In genomic region chr9:102946469-102947015, GRCm38 (mm10) we compare ENCODE assay signal across 27 mouse cellular contexts. TPM values are rescaled to one million over a fixed set of nuclear protein-coding genes. Genes with fewer than 3 reads are reported as not detected.
DNase-seq lines count a peak whose midpoint lies in the region; ATAC-seq and TF ChIP-seq lines count a peak whose summit lies in the region.
"Had no signal": no experiment of that assay in that cellular context is flagged by ENCODE, and none has a peak within 500 bp of the region (broad histone marks: within the 10 kb centered on the region; RNA-seq: fewer than 3 reads in every experiment).

No protein-coding gene starts in this region.

- H3K79me2 ChIP-seq in myocyte (ENCODE audit: control insufficient read depth, insufficient read depth), result no peaks in the 10 kb centered on the region

- no peak for TF ChIP-seq EP300 in liver, embryonic 14.5 days (IDR thresholded peaks at IDR 0.05; ENCODE audit: low read depth)

- no peak overlapping the region for H3K4me2 ChIP-seq in liver, embryonic 14.5 days (ENCODE audit: low read depth)
- H3K4me2 ChIP-seq in liver, embryonic 12.5 days, result no peak overlapping the region
- peak overlapping the region; percentile 32 for H3K4me2 ChIP-seq in myocyte (ENCODE audit: low read depth)
- H3K4me2 ChIP-seq: embryonic facial prominence, embryonic 12.5 days; embryonic facial prominence, embryonic 15.5 days; forebrain, embryonic 12.5 days; forebrain, embryonic 15.5 days; heart, embryonic 12.5 days; heart, embryonic 15.5 days; hindbrain, embryonic 13.5 days had no signal

- H3K4me1 ChIP-seq in liver, embryonic 14.5 days (replicated peaks; ENCODE audit: control insufficient read depth in 2 of 2, insufficient read depth in 2 of 2, low read length in 1 of 2), result no peaks in the 10 kb centered on the region
- no peaks in the 10 kb centered on the region for H3K4me1 ChIP-seq in liver, embryonic 12.5 days
- H3K4me1 ChIP-seq: embryonic facial prominence, embryonic 12.5 days; forebrain, embryonic 15.5 days; heart, embryonic 12.5 days; heart, embryonic 15.5 days; hindbrain, embryonic 13.5 days had no signal

- no peaks in the 10 kb centered on the region for H3K9me3 ChIP-seq in liver, embryonic 14.5 days (ENCODE audit: control insufficient read depth, low read length)
- H3K9me3 ChIP-seq in liver, embryonic 12.5 days (replicated peaks), result no peaks in the 10 kb centered on the region
- H3K9me3 ChIP-seq: embryonic facial prominence, embryonic 12.5 days; embryonic facial prominence, embryonic 15.5 days; forebrain, embryonic 12.5 days; forebrain, embryonic 15.5 days; heart, embryonic 12.5 days; heart, embryonic 15.5 days; hindbrain, embryonic 10.5 days; hindbrain, embryonic 13.5 days had no signal

- no peak for TF ChIP-seq POLR2A in myocyte (IDR thresholded peaks at IDR 0.05; ENCODE audit: insufficient read length, low read depth)

- H3K27ac ChIP-seq in liver, embryonic 14.5 days, result no peak overlapping the region
- H3K27ac ChIP-seq in liver, embryonic 12.5 days, result no peak overlapping the region
- H3K27ac ChIP-seq: embryonic facial prominence, embryonic 12.5 days; embryonic facial prominence, embryonic 15.5 days; forebrain, embryonic 12.5 days; forebrain, embryonic 15.5 days; heart, embryonic 15.5 days; hindbrain, embryonic 10.5 days; hindbrain, embryonic 13.5 days had no signal

- WGBS in liver, embryonic 14.5 days (ENCODE audit: insufficient replicate concordance), result 54% methylated on average over 12 of the region's 12 CpGs
- 68% methylated on average over 12 of the region's 12 CpGs for WGBS in liver, embryonic 12.5 days (ENCODE audit: insufficient replicate concordance)

- no peak overlapping the region for H3K4me3 ChIP-seq in liver, embryonic 14.5 days (ENCODE audit: insufficient read depth in 1 of 2, low read depth in 2 of 2, low read length in 2 of 2)
- H3K4me3 ChIP-seq in liver, embryonic 12.5 days, result no peak overlapping the region
- no peak overlapping the region for H3K4me3 ChIP-seq in myocyte
- H3K4me3 ChIP-seq: embryonic facial prominence, embryonic 12.5 days; embryonic facial prominence, embryonic 15.5 days; forebrain, embryonic 12.5 days; forebrain, embryonic 15.5 days; heart, embryonic 12.5 days; heart, embryonic 15.5 days; hindbrain, embryonic 10.5 days; hindbrain, embryonic 13.5 days had no signal

- TF ChIP-seq CTCF in liver, embryonic 14.5 days (IDR thresholded peaks at IDR 0.05; ENCODE audit: low read depth), result no peak

- no peaks in the 10 kb centered on the region for H3K27me3 ChIP-seq in liver, embryonic 14.5 days (ENCODE audit: control insufficient read depth, insufficient read depth, low read length)
- H3K27me3 ChIP-seq in liver, embryonic 12.5 days (replicated peaks), result no peaks in the 10 kb centered on the region
- no peaks in the 10 kb centered on the region for H3K27me3 ChIP-seq in myocyte (ENCODE audit: control insufficient read depth, insufficient read depth, insufficient read length)
- H3K27me3 ChIP-seq: embryonic facial prominence, embryonic 12.5 days; embryonic facial prominence, embryonic 15.5 days; forebrain, embryonic 12.5 days; forebrain, embryonic 15.5 days; heart, embryonic 12.5 days; heart, embryonic 15.5 days; hindbrain, embryonic 13.5 days had no signal

- DNase-seq in liver, embryonic 14.5 days (ENCODE audit: low read depth in 3 of 3, low spot score in 3 of 3), result peak in 2 of 3 experiments; percentile 51 to 54
- DNase-seq in 3T3-L1 (ENCODE audit: low read depth, low spot score) (peak; percentile 82), NIH3T3 (ENCODE audit: low read depth) (peak; percentile 81)
- no peak for DNase-seq in kidney, postnatal 10 days
- DNase-seq in layer of hippocampus, adult 9-11 months, result no peak
- no peak for DNase-seq in kidney, postnatal 25 days
- DNase-seq: adrenal gland, postnatal 14 days; B cell, adult 2 months; cerebellum, adult 11 months; cerebellum, adult 2 months; cerebellum, adult 9-11 months; cerebellum, postnatal 25 days; gastrocnemius, postnatal 10 days; gastrocnemius, postnatal 36 days; heart, postnatal 10 days; heart, postnatal 36 days had no signal

- no peak overlapping the region for H3K9ac ChIP-seq in liver, embryonic 14.5 days (replicated peaks)
- H3K9ac ChIP-seq in liver, embryonic 12.5 days, result no peak overlapping the region
- H3K9ac ChIP-seq: embryonic facial prominence, embryonic 12.5 days; embryonic facial prominence, embryonic 15.5 days; forebrain, embryonic 12.5 days; forebrain, embryonic 15.5 days; heart, embryonic 12.5 days; heart, embryonic 15.5 days; hindbrain, embryonic 13.5 days had no signal

- ATAC-seq in liver, embryonic 14.5 days (ENCODE audit: insufficient read depth), result no peak
- ATAC-seq in liver, embryonic 12.5 days, result no peak
- ATAC-seq: forebrain, embryonic 15.5 days; hindbrain, embryonic 16.5 days had no signal

- no peaks in the 10 kb centered on the region for H3K36me3 ChIP-seq in liver, embryonic 14.5 days (replicated peaks; ENCODE audit: control insufficient read depth, insufficient read depth, low read depth)
- no peaks in the 10 kb centered on the region for H3K36me3 ChIP-seq in liver, embryonic 12.5 days
- H3K36me3 ChIP-seq in myocyte (ENCODE audit: control insufficient read depth, insufficient read depth), result no peaks in the 10 kb centered on the region
- H3K36me3 ChIP-seq: embryonic facial prominence, embryonic 12.5 days; embryonic facial prominence, embryonic 15.5 days; forebrain, embryonic 12.5 days; forebrain, embryonic 15.5 days; heart, embryonic 12.5 days; heart, embryonic 15.5 days; hindbrain, embryonic 10.5 days; hindbrain, embryonic 13.5 days had no signal

- no peak overlapping the region for H3ac ChIP-seq in myocyte (ENCODE audit: control insufficient read depth, insufficient read length)

TF ChIP-seq in myocyte, 11 proteins besides CTCF, POLR2A, EP300 and RAD21:
- no peak for TF ChIP-seq TCF12 (IDR thresholded peaks at IDR 0.05; ENCODE audit: insufficient read depth, poor library complexity, severe bottlenecking)
- no peak for TF ChIP-seq MYOD1 (IDR thresholded peaks at IDR 0.05; ENCODE audit: control insufficient read depth in 1 of 3, insufficient read length in 2 of 3, low read depth in 2 of 3)
- TF ChIP-seq REST (IDR thresholded peaks at IDR 0.05; ENCODE audit: insufficient read depth, insufficient read length), result no peak
- no peak for TF ChIP-seq POLR2AphosphoS2 (IDR thresholded peaks at IDR 0.05; ENCODE audit: insufficient read length, low read depth)
- no peak for TF ChIP-seq USF1 (IDR thresholded peaks at IDR 0.05; ENCODE audit: low read depth)
- TF ChIP-seq SRF (IDR thresholded peaks at IDR 0.05; ENCODE audit: control insufficient read depth, insufficient read length, low read depth), result no peak
- TF ChIP-seq MAX (IDR thresholded peaks at IDR 0.05; ENCODE audit: low read depth), result no peak
- no peak for TF ChIP-seq E2F4 (IDR thresholded peaks at IDR 0.05; ENCODE audit: insufficient read depth)
- TF ChIP-seq MYOG (IDR thresholded peaks at IDR 0.05; ENCODE audit: control insufficient read depth in 1 of 3, insufficient read depth in 1 of 3, insufficient read length in 2 of 3, low read depth in 2 of 3), result no peak
- no peak for TF ChIP-seq TCF3 (IDR thresholded peaks at IDR 0.05; ENCODE audit: insufficient read length, low read depth)
- no peak for TF ChIP-seq CEBPB (IDR thresholded peaks at IDR 0.05; ENCODE audit: insufficient read depth, poor library complexity, severe bottlenecking)

RNA-seq across cellular contexts. Expression of gene Slco2a1, which starts 42.0 kb away (rescaled TPM):
- 1.7 and 2.2 TPM in 2 replicates for polyA plus RNA-seq in liver, embryonic 14.5 days (2012; rRNA removed)
- 3.3 and 5.7 TPM in 2 replicates for polyA plus RNA-seq in liver, embryonic 14.5 days (2014; fragmentation: Nextera tagmentation; extraction: Ambion mirVana)
- polyA plus RNA-seq in liver, embryonic 12.5 days (2016; fragmentation: Nextera tagmentation; extraction: Ambion mirVana), result 1.6 and 1.7 TPM in 2 replicates
- polyA plus RNA-seq in myocyte (2012; fragmentation: generic; extraction: Trizol), result 0.12 TPM

Comparison
In these comparisons a context has a peak if more than half of its experiments do, and no peak if none do; other contexts are left out.
1. DNase-seq: peak in liver, embryonic 14.5 days (2 of 3), 3T3-L1 (single experiment) and NIH3T3 (single experiment); none in kidney, postnatal 10 days (single experiment), layer of hippocampus, adult 9-11 months (single experiment) and kidney, postnatal 25 days (0 of 2).